Mouse (Mus musculus) cortical plate, adult 2 months (tissue): Measurements from ENCODE around the gene Akr1b3. TPM values are rescaled to one million over a fixed set of nuclear protein-coding genes. Genes with fewer than 3 reads are reported as not detected.
"Not testable (repeated sequence)": the region's sequence is repeated elsewhere in the genome, so short reads cannot be mapped to it uniquely, and the experiment has no call there.

Experiments used
- H3K27ac ChIP-seq: fragments of 200-500 bp; 2 replicates; pipeline ENCODE4 v1.5.1; 2012; ENCODE audit warnings: low read length, control low read depth, inconsistent platforms; ENCODE audit not compliant: insufficient read depth
- H3K4me1 ChIP-seq: fragments of 200-500 bp; 2 replicates; pipeline ENCODE4 v1.6.1; 2011; ENCODE audit warnings: low read length; ENCODE audit not compliant: control insufficient read depth, insufficient read depth
- H3K4me3 ChIP-seq: fragments of 200-500 bp; 2 replicates; pipeline ENCODE4 v1.5.1; 2011; ENCODE audit warnings: mild to moderate bottlenecking, low read length, control low read depth; ENCODE audit not compliant: insufficient read depth
- CTCF ChIP-seq: fragments of 200-500 bp; IDR thresholded peaks from 2 replicates; pipeline ENCODE4 v1.5.1; 2011; ENCODE audit warnings: mild to moderate bottlenecking, control low read depth, low read length; ENCODE audit not compliant: insufficient read depth; ENCODE audit errors: extremely low read depth
- POLR2A ChIP-seq: fragments of 200-500 bp; IDR thresholded peaks from 2 replicates; pipeline ENCODE4 v1.6.1; 2011; ENCODE audit warnings: mild to moderate bottlenecking, low read length, control low read depth; ENCODE audit not compliant: insufficient read depth; ENCODE audit errors: extremely low read depth
- polyA plus RNA-seq: library from polyadenylated mRNA; depleted of rRNA; stranded (reverse); fragments of >200 nt; gene quantifications from 2 replicates; pipeline ENCODE4 v1.2.3, GENCODE M21; 2012; rRNA removed

Gene Akr1b3
- polyA plus RNA-seq, result 89.9 and 97.8 TPM in 2 replicates

- H3K27ac ChIP-seq, result no peak within 1 kb of the TSS
- TF ChIP-seq CTCF (no peak), POLR2A (peak; percentile 55; the same call in 1 of the 2 replicates)
- H3K4me3 ChIP-seq, result peak within 1 kb of the TSS; percentile 66
- H3K4me1 ChIP-seq, result peaks cover 2% of the 10 kb centered on the region; the same call in 1 of the 2 replicates
These were observed at the start of gene Akr1b3 for GRCm38 (mm10) chr6:34316854-34317771. TSS of gene Akr1b3 (minus strand) at chr6:34317478.

GRCm38 (mm10) chr6:34364217-34365136, 47.2 kb upstream of the Akr1b3 start:
- Histone ChIP-seq H3K4me1 (no peaks in the 10 kb centered on the region), H3K27ac (no peak overlapping the region), H3K4me3 (no peak overlapping the region)
- TF ChIP-seq POLR2A (no peak), CTCF (no peak)

GRCm38 (mm10) chr6:34355841-34356240, 38.6 kb upstream of the Akr1b3 start:
- TF ChIP-seq CTCF (no peak), POLR2A (no peak)
- Histone ChIP-seq H3K27ac (no peak overlapping the region), H3K4me3 (no peak overlapping the region), H3K4me1 (no peaks in the 10 kb centered on the region)

GRCm38 (mm10) chr6:34355349-34355747, 38.1 kb upstream of the Akr1b3 start:
- H3K4me3 ChIP-seq, result no peak overlapping the region
- no peaks in the 10 kb centered on the region for H3K4me1 ChIP-seq
- H3K27ac ChIP-seq, result no peak overlapping the region
- TF ChIP-seq POLR2A (no peak), CTCF (no peak)

GRCm38 (mm10) chr6:34354354-34355348, 37.4 kb upstream of the Akr1b3 start:
- Histone ChIP-seq H3K4me3 (no peak overlapping the region), H3K27ac (no peak overlapping the region), H3K4me1 (no peaks in the 10 kb centered on the region)
- TF ChIP-seq CTCF (no peak), POLR2A (no peak)

GRCm38 (mm10) chr6:34353658-34354353, 36.5 kb upstream of the Akr1b3 start, which contains the start of gene Akr1b8:
TSS of gene Akr1b8 (plus strand) at chr6:34354119.
- Histone ChIP-seq H3K27ac (no peak within 1 kb of the TSS), H3K4me3 (no peak within 1 kb of the TSS), H3K4me1 (no peaks in the 10 kb centered on the region)
- no peak for TF ChIP-seq POLR2A
- no peak for TF ChIP-seq CTCF

GRCm38 (mm10) chr6:34352401-34352800, 35.1 kb upstream of the Akr1b3 start:
- H3K4me1 ChIP-seq, result no peaks in the 10 kb centered on the region
- H3K4me3 ChIP-seq, result no peak overlapping the region
- no peak for TF ChIP-seq CTCF
- TF ChIP-seq POLR2A, result no peak
- no peak overlapping the region for H3K27ac ChIP-seq

GRCm38 (mm10) chr6:34351481-34351880, 34.2 kb upstream of the Akr1b3 start:
- H3K4me3 ChIP-seq, H3K4me1 ChIP-seq, H3K27ac ChIP-seq: not testable (repeated sequence)
